Mouse (Mus musculus): ENCODE results near the gene Zfp428. TPM values are rescaled to one million over a fixed set of nuclear protein-coding genes. Genes with fewer than 3 reads are reported as not detected.

The Zfp428 gene
- polyA plus RNA-seq, 1 experiment from 2014 or later: 75.7 TPM

DNA sequence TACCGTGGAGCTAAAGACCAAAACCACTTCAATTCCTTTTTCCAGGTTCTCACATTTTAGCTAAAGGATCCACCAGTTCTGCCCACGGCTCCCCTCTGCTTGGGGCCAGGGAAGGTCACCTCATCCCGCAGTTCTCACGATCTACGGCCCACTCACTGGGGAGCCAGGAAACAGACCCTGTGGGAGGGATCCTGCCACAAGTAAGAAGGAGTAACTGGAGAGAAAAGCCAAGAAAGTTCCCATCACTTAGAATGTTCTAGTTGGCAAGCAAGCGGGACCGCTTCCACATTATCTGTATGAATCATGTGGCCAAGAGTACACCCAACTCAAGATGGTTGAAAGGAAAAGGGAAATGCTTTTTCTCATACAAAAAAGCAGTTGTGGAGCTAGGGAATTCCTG, 29.9 kb upstream of the Zfp428 start:
- no peaks in the 10 kb centered on the region for H3K36me3 ChIP-seq (ENCODE audit: control insufficient read depth, insufficient read depth, low read length)
- H3K4me2 ChIP-seq (ENCODE audit: low read depth, severe bottlenecking): no peak overlapping the region
- DNase-seq (ENCODE audit: low spot score) (no peak), ATAC-seq (ENCODE audit: insufficient number of reproducible peaks, low FRiP score, low TSS enrichment, low read depth) (no peak)
- no peaks in the 10 kb centered on the region; the same call in 1 of the 2 replicates for H3K9me3 ChIP-seq (ENCODE audit: control insufficient read depth, low read length)
- H3K27ac ChIP-seq (replicated peaks; ENCODE audit: low read depth, low read length): no peak overlapping the region
- H3K4me1 ChIP-seq (ENCODE audit: control insufficient read depth, insufficient read depth, low read length): no peaks in the 10 kb centered on the region
- no peaks in the 10 kb centered on the region for H3K27me3 ChIP-seq (ENCODE audit: control insufficient read depth, insufficient read depth, low read length)
- WGBS: 84% methylated on average over 7 of the region's 7 CpGs
- H3K4me3 ChIP-seq (ENCODE audit: low read depth, low read length): no peak overlapping the region
- H3K9ac ChIP-seq (ENCODE audit: low read length): no peak overlapping the region

DNA sequence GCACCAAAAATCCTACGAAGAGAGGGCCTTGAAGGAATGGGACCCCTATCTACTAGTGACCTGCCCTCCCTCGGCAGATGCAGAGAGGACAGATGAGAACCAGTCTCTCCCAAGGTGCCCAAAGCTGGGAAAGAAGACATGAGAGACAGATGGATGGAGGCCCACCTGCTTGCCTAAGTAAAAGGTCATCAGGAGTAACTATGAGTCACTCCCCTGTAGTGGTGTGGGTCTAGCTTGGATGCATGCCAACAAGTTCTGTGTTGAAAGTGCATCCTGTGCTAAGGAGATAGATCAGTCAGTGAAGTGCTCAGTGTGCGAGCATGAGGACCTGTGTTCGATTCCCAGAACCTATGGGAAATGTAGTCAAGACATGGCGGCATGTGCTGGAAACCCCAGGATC, 27.9 kb upstream of the Zfp428 start:
- peaks cover 5% of the 10 kb centered on the region for H3K4me1 ChIP-seq (ENCODE audit: control insufficient read depth, insufficient read depth, low read length)
- H3K27ac ChIP-seq (replicated peaks; ENCODE audit: low read depth, low read length): no peak overlapping the region
- WGBS: 86% methylated on average over 5 of the region's 5 CpGs
- ATAC-seq (ENCODE audit: insufficient number of reproducible peaks, low FRiP score, low TSS enrichment, low read depth) (no peak), DNase-seq (ENCODE audit: low spot score) (no peak)
- peaks cover 5% of the 10 kb centered on the region; the same call in 1 of the 2 replicates for H3K27me3 ChIP-seq (ENCODE audit: control insufficient read depth, insufficient read depth, low read length)
- no peak overlapping the region for H3K9ac ChIP-seq (ENCODE audit: low read length)
- no peak overlapping the region for H3K4me2 ChIP-seq (ENCODE audit: low read depth, severe bottlenecking)
- H3K4me3 ChIP-seq (ENCODE audit: low read depth, low read length): no peak overlapping the region
- no peaks in the 10 kb centered on the region for H3K36me3 ChIP-seq (ENCODE audit: control insufficient read depth, insufficient read depth, low read length)
- no peaks in the 10 kb centered on the region; the same call in 1 of the 2 replicates for H3K9me3 ChIP-seq (ENCODE audit: control insufficient read depth, low read length)

DNA sequence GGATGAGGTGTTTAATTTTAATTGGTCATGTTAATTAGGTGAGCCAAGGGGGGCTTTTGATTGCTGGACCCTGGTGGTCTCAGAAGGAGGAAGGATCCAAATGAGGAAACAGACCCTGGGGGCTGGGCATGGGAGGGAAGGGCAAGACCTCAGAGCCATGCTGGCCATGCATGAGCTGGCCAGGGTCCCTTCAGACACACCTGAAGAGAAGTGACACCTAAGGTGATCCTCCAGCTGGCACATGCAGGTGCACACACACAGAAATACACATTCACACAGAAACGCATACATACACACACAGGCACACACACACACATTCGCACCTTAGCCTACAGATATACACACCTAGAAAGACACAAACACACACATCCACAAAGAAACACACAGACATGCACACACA, 27.1 kb upstream of the Zfp428 start:
- Histone ChIP-seq H3K4me2 (ENCODE audit: low read depth, severe bottlenecking) (no peak overlapping the region), H3K9me3 (ENCODE audit: control insufficient read depth, low read length) (no peaks in the 10 kb centered on the region; the same call in 1 of the 2 replicates), H3K27ac (replicated peaks; ENCODE audit: low read depth, low read length) (no peak overlapping the region), H3K36me3 (ENCODE audit: control insufficient read depth, insufficient read depth, low read length) (no peaks in the 10 kb centered on the region), H3K27me3 (ENCODE audit: control insufficient read depth, insufficient read depth, low read length) (peaks cover 5% of the 10 kb centered on the region; the same call in 1 of the 2 replicates), H3K9ac (ENCODE audit: low read length) (no peak overlapping the region), H3K4me1 (ENCODE audit: control insufficient read depth, insufficient read depth, low read length) (peaks cover 5% of the 10 kb centered on the region), H3K4me3 (ENCODE audit: low read depth, low read length) (no peak overlapping the region)
- DNase-seq (ENCODE audit: low spot score) (no peak), ATAC-seq (ENCODE audit: insufficient number of reproducible peaks, low FRiP score, low TSS enrichment, low read depth) (no peak)
- WGBS: 96% methylated on average over 2 of the region's 2 CpGs

DNA sequence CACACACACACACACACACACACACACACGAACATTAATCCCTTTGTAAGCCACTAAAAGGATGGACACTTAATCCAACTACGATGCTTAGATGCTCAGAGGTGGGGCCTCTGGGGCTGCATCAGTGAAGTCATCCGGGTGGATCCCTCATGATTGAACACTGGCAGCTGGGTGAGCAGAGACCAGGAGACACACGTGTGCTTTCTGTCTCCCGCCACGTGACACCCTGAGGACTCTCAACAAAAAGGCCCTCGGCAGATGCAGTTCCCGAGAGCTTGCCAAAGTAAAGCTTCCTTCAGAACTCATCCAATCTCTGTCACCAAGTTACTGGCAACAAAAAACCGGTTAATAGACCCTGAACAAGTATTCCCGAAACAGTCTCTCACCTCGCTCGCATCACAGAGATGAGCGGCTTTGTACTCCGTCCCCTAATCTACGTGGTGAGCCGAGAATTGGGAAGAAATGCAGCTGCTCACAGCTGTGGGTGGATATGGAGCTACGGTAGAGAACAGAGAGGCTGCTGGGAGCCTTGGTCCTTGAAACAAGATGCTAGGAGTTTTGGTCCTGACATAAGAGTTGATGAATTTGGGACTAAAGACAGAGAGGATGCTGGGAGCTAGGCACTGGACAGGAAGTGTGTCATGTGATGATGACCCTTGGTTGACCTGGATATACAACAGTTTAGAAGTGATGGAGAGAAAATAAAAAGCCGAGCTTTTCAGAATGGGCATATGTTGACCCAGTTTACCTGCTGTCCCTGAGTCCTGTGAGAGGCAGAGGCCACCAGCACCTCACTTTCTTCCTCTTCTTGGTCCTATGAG, 26.5 kb upstream of the Zfp428 start:
- DNase-seq (ENCODE audit: low spot score) (no peak), ATAC-seq (ENCODE audit: insufficient number of reproducible peaks, low FRiP score, low TSS enrichment, low read depth) (no peak)
- Histone ChIP-seq H3K4me2 (ENCODE audit: low read depth, severe bottlenecking) (no peak overlapping the region), H3K4me1 (ENCODE audit: control insufficient read depth, insufficient read depth, low read length) (peaks cover 5% of the 10 kb centered on the region), H3K27ac (replicated peaks; ENCODE audit: low read depth, low read length) (no peak overlapping the region), H3K4me3 (ENCODE audit: low read depth, low read length) (no peak overlapping the region), H3K36me3 (ENCODE audit: control insufficient read depth, insufficient read depth, low read length) (no peaks in the 10 kb centered on the region), H3K9ac (ENCODE audit: low read length) (no peak overlapping the region), H3K9me3 (ENCODE audit: control insufficient read depth, low read length) (no peaks in the 10 kb centered on the region; the same call in 1 of the 2 replicates), H3K27me3 (ENCODE audit: control insufficient read depth, insufficient read depth, low read length) (peaks cover 5% of the 10 kb centered on the region; the same call in 1 of the 2 replicates)
- WGBS: 67% methylated on average over 18 of the region's 18 CpGs

DNA sequence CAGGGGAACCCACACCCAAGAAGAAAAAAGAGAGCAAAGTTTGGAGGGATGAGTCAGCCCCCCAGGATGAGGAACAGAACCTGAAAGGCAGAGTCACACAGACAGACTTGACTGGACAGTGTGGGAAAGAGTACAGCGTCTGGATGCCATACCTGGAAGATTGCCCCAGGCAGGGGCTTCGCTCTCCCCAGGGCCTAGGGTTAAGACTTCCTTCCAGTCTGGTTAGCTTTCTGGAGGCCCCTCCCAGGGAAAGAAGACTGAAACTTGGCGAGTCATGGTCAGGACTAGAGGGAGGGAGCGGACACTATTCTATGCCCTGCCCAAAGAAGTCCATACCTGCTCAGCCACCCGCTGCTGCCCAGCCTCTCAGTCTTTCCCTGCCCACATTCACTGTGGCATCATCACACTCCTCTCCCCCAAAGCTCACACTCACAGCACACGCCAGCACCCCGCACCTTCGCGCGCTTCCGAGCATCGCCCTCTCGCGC, 25.8 kb upstream of the Zfp428 start:
- WGBS: 12% methylated on average over 14 of the region's 14 CpGs
- Histone ChIP-seq H3K4me1 (ENCODE audit: control insufficient read depth, insufficient read depth, low read length) (peaks cover 5% of the 10 kb centered on the region), H3K4me3 (ENCODE audit: low read depth, low read length) (peak overlapping the region; percentile 65), H3K27me3 (ENCODE audit: control insufficient read depth, insufficient read depth, low read length) (peaks cover 5% of the 10 kb centered on the region; the same call in 1 of the 2 replicates), H3K27ac (replicated peaks; ENCODE audit: low read depth, low read length) (no peak overlapping the region), H3K9me3 (ENCODE audit: control insufficient read depth, low read length) (no peaks in the 10 kb centered on the region; the same call in 1 of the 2 replicates), H3K9ac (ENCODE audit: low read length) (peak overlapping the region; percentile 67; the same call in 1 of the 2 replicates), H3K4me2 (ENCODE audit: low read depth, severe bottlenecking) (peak overlapping the region; percentile 91), H3K36me3 (ENCODE audit: control insufficient read depth, insufficient read depth, low read length) (no peaks in the 10 kb centered on the region)
- no peak for ATAC-seq (ENCODE audit: insufficient number of reproducible peaks, low FRiP score, low TSS enrichment, low read depth)
- DNase-seq (ENCODE audit: low spot score): peak; percentile 30

DNA sequence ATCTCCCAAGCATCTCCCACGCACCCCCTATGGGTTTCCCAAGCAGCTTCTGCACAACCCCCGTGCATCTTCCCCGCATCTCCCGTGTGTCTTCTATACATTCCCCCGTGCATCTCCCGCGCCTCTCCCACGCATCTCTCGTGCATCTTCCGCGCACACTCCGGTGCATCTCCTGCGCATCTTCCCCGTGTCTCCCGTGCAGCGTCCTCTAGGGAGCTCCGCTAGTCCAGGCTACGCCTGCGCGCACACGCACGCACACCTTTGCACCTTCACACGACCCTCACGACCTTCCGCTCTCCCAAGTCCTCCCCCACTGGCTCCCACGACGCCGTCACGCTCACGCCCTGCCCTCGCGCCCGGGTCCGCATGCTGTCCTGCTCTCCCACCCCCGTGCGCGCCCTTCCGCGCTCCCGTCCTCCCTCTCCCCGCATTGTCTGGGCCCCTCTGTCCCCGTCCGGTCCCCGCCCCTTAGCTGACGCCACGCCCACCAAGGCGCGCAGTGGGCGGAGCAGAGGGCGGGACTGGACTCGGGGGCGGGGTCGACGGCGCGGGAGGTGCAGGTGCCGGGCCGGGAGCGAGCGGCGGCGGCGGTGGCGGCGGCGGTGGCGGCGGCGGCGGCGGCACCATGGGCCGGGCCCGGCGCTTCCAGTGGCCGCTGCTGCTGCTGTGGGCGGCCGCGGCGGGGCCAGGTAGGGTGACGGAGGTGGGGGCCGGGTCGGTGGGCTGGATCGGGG, 25.2 kb upstream of the Zfp428 start, which contains the start of gene Cadm4:
TSS of gene Cadm4 (plus strand) at position 550 of the 734 bp plus-strand sequence.
- Histone ChIP-seq H3K27ac (replicated peaks; ENCODE audit: low read depth, low read length) (no peak within 1 kb of the TSS), H3K4me2 (ENCODE audit: low read depth, severe bottlenecking) (peak within 1 kb of the TSS; percentile 91), H3K9ac (ENCODE audit: low read length) (peak within 1 kb of the TSS; percentile 67), H3K4me1 (ENCODE audit: control insufficient read depth, insufficient read depth, low read length) (peaks cover 5% of the 10 kb centered on the region), H3K27me3 (ENCODE audit: control insufficient read depth, insufficient read depth, low read length) (peaks cover 5% of the 10 kb centered on the region; the same call in 1 of the 2 replicates), H3K4me3 (ENCODE audit: low read depth, low read length) (peak within 1 kb of the TSS; percentile 65), H3K36me3 (ENCODE audit: control insufficient read depth, insufficient read depth, low read length) (no peaks in the 10 kb centered on the region), H3K9me3 (ENCODE audit: control insufficient read depth, low read length) (no peaks in the 10 kb centered on the region; the same call in 1 of the 2 replicates)
- WGBS: under 1% methylated on average over 52 of the region's 83 CpGs
- ATAC-seq (ENCODE audit: insufficient number of reproducible peaks, low FRiP score, low TSS enrichment, low read depth): peak; percentile 70
- DNase-seq (ENCODE audit: low spot score): peak; percentile 94

DNA sequence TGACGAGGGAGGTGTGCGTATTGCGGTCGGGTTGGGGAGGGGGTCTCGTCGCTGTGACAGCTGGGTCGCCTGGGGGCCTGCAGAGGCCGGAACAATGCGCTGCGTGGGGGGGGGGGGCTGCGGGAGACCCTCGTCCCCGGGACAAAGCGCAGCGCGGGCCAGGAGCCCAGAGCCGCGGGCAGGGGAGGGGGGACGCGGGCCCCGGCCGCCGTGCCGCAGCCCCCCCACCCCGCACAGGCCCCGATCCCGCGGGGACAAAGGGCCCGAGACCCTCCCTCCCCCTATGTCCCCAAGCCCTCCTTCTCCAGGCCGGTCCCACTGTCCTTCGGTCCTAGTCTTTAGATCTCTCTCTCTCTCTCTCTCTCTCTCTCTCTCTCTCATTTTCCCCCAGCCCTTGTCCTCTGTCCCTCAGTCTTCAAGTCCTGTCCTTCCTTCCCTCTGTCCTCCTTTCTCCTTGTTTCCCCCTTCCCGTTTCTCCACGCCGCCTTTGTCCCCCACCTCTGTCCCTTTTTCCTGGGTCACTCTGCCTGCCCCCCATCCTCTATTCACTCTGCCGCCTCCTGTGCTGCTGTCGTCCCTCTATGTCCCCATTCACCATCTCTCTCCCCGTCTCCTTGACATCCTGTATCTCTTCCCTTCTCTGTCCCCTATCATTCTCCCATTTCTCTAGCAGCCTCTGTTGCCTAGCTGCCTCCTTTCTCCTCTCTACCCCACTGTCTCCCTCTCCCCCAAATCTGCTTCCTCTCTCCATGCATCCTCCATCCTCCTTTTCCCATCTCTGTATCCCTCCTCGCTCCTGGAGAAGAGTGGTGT, 24.4 kb upstream of the Zfp428 start:
- DNase-seq (ENCODE audit: low spot score): no peak
- Histone ChIP-seq H3K4me1 (ENCODE audit: control insufficient read depth, insufficient read depth, low read length) (peaks cover 5% of the 10 kb centered on the region), H3K4me3 (ENCODE audit: low read depth, low read length) (peak overlapping the region; percentile 65), H3K9ac (ENCODE audit: low read length) (peak overlapping the region; percentile 67), H3K27ac (replicated peaks; ENCODE audit: low read depth, low read length) (no peak overlapping the region), H3K36me3 (ENCODE audit: control insufficient read depth, insufficient read depth, low read length) (no peaks in the 10 kb centered on the region), H3K27me3 (ENCODE audit: control insufficient read depth, insufficient read depth, low read length) (peaks cover 5% of the 10 kb centered on the region; the same call in 1 of the 2 replicates), H3K4me2 (ENCODE audit: low read depth, severe bottlenecking) (peak overlapping the region; percentile 91), H3K9me3 (ENCODE audit: control insufficient read depth, low read length) (no peaks in the 10 kb centered on the region; the same call in 1 of the 2 replicates)
- ATAC-seq (ENCODE audit: insufficient number of reproducible peaks, low FRiP score, low TSS enrichment, low read depth): 0 out of 2 replicates have a peak, but pooled peaks have one; percentile 20
- 3% methylated on average over 15 of the region's 38 CpGs for WGBS
